Mouse (Mus musculus) MEL (cell line): ENCODE results near the gene Kcnab3. TPM values are rescaled to one million over a fixed set of nuclear protein-coding genes. Genes with fewer than 3 reads are reported as not detected.

Source experiments
- DNase-seq: peaks from one replicate; pipeline ENCODE4 v3.0.0; 2011; ENCODE audit warnings: low read depth, low spot score
- H3K27ac ChIP-seq: 2 replicates; pipeline ENCODE4 v1.5.1; 2012; ENCODE audit warnings: low read depth, mild to moderate bottlenecking, control low read depth, low read length, moderate library complexity; ENCODE audit not compliant: control insufficient read depth
- H3K27me3 ChIP-seq, 2 experiments: fragments of 150-350 bp in 1 of 2; sonication (generic) in 1 of 2; 2 replicates each; pipeline ENCODE4 v1.6.1; 2012; ENCODE audit warnings: low read length in 2 of 2, mild to moderate bottlenecking in 2 of 2, improper control_type of control experiment in 1 of 2, moderate library complexity in 1 of 2; ENCODE audit not compliant: insufficient read depth in 2 of 2, control insufficient read depth in 1 of 2
- H3K36me3 ChIP-seq, 2 experiments: 2 replicates each; pipeline ENCODE4 v1.6.1; 2012 to 2014; ENCODE audit warnings: low read length in 2 of 2, improper control_type of control experiment in 1 of 2, inconsistent platforms in 1 of 2, mild to moderate bottlenecking in 1 of 2; ENCODE audit not compliant: insufficient read depth in 2 of 2, control insufficient read depth in 1 of 2
- H3K4me1 ChIP-seq, 2 experiments: fragments of 150-350 bp in 1 of 2; sonication (generic) in 1 of 2; 2 replicates each; pipeline ENCODE4 v1.6.1; 2012; ENCODE audit warnings: low read length in 2 of 2, improper control_type of control experiment in 1 of 2, mild to moderate bottlenecking in 1 of 2; ENCODE audit not compliant: insufficient read depth in 2 of 2, control insufficient read depth in 1 of 2
- H3K4me3 ChIP-seq, 2 experiments: fragments of 150-350 bp in 1 of 2; sonication (generic) in 1 of 2; 2 replicates each; pipeline ENCODE4 v1.5.1; 2012; ENCODE audit warnings: low read depth in 2 of 2, low read length in 2 of 2, mild to moderate bottlenecking in 2 of 2, moderate library complexity in 2 of 2, control low read depth in 1 of 2, improper control_type of control experiment in 1 of 2; ENCODE audit not compliant: control insufficient read depth in 1 of 2, insufficient read depth in 1 of 2
- H3K79me2 ChIP-seq: 2 replicates; pipeline ENCODE4 v1.6.1; 2012; ENCODE audit warnings: mild to moderate bottlenecking, low read length, moderate library complexity; ENCODE audit not compliant: control insufficient read depth, poor library complexity, insufficient read depth
- H3K9ac ChIP-seq: 2 replicates; pipeline ENCODE4 v1.6.1; 2012; ENCODE audit warnings: low read depth, mild to moderate bottlenecking, control low read depth, low read length, moderate library complexity; ENCODE audit not compliant: control insufficient read depth, poor library complexity, severe bottlenecking
- H3K9me3 ChIP-seq: fragments of 150-350 bp; sonication (generic); replicated peaks from 2 replicates; pipeline ENCODE4 v1.6.1; 2012; ENCODE audit warnings: mild to moderate bottlenecking, low read length, improper control_type of control experiment, moderate library complexity; ENCODE audit not compliant: insufficient read depth
- CHD1 ChIP-seq: IDR thresholded peaks from 2 replicates; pipeline ENCODE4 v1.6.1; 2012; ENCODE audit warnings: low read depth, mild to moderate bottlenecking, inconsistent platforms, low read length, improper control_type of control experiment
- ETS1 ChIP-seq: IDR thresholded peaks from 2 replicates; pipeline ENCODE4 v1.6.1; 2012; ENCODE audit warnings: low read depth, mild to moderate bottlenecking, inconsistent platforms, low read length, improper control_type of control experiment, moderate library complexity
- GABPA ChIP-seq: IDR thresholded peaks from 2 replicates; pipeline ENCODE4 v1.6.1; 2012; ENCODE audit warnings: low read depth, mild to moderate bottlenecking, inconsistent platforms, low read length, improper control_type of control experiment, moderate library complexity
- HCFC1 ChIP-seq: IDR thresholded peaks from 2 replicates; pipeline ENCODE4 v1.6.1; 2012; ENCODE audit warnings: low read depth, mild to moderate bottlenecking, inconsistent platforms, low read length, improper control_type of control experiment, moderate library complexity
- MAFK ChIP-seq: IDR thresholded peaks from 2 replicates; pipeline ENCODE4 v1.6.1; 2011; ENCODE audit warnings: low read depth, mild to moderate bottlenecking, low read length, improper control_type of control experiment, borderline replicate concordance
- MXI1 ChIP-seq: IDR thresholded peaks from 2 replicates; pipeline ENCODE4 v1.6.1; 2011; ENCODE audit warnings: mild to moderate bottlenecking, low read depth, low read length, improper control_type of control experiment
- NRF1 ChIP-seq: IDR thresholded peaks from 2 replicates; pipeline ENCODE4 v1.6.1; 2014; ENCODE audit warnings: low read depth, mild to moderate bottlenecking, inconsistent platforms, low read length, improper control_type of control experiment, moderate library complexity; ENCODE audit not compliant: poor library complexity, insufficient read depth, severe bottlenecking
- POLR2A ChIP-seq, 2 experiments: IDR thresholded peaks; 2 replicates each; pipeline ENCODE4 v1.6.1; 2011 to 2012; ENCODE audit warnings: low read length in 2 of 2, mild to moderate bottlenecking in 2 of 2, control low read depth in 1 of 2, improper control_type of control experiment in 1 of 2, low read depth in 1 of 2, moderate library complexity in 1 of 2; ENCODE audit not compliant: control insufficient read depth in 1 of 2, insufficient read depth in 1 of 2, poor library complexity in 1 of 2
- POLR2AphosphoS2 ChIP-seq: IDR thresholded peaks from 2 replicates; pipeline ENCODE4 v1.6.1; 2011; ENCODE audit warnings: low read length, improper control_type of control experiment
- POLR2AphosphoS5 ChIP-seq: IDR thresholded peaks from 2 replicates; pipeline ENCODE4 v1.6.1; 2012; ENCODE audit warnings: low read depth, borderline replicate concordance, mild to moderate bottlenecking, inconsistent platforms, low read length, moderate library complexity, mixed read lengths
- SIN3A ChIP-seq: IDR thresholded peaks from 2 replicates; pipeline ENCODE4 v1.6.1; 2012; ENCODE audit warnings: low read length, improper control_type of control experiment, inconsistent platforms
- TBP ChIP-seq: IDR thresholded peaks from 2 replicates; pipeline ENCODE4 v1.8.0; 2011; ENCODE audit warnings: low read depth, low read length, improper control_type of control experiment
- TCF12 ChIP-seq: IDR thresholded peaks from 2 replicates; pipeline ENCODE4 v1.6.1; 2014; ENCODE audit warnings: low read depth, mild to moderate bottlenecking, inconsistent platforms, low read length, improper control_type of control experiment, moderate library complexity
- UBTF ChIP-seq: IDR thresholded peaks from 2 replicates; pipeline ENCODE4 v1.6.1; 2012; ENCODE audit warnings: low read depth, mild to moderate bottlenecking, inconsistent platforms, low read length, improper control_type of control experiment, moderate library complexity, borderline replicate concordance; ENCODE audit not compliant: insufficient read depth
- ZKSCAN1 ChIP-seq: IDR thresholded peaks from 2 replicates; pipeline ENCODE4 v1.6.1; 2012; ENCODE audit warnings: low read depth, mild to moderate bottlenecking, inconsistent platforms, low read length, improper control_type of control experiment, moderate library complexity
- ZNF384 ChIP-seq: IDR thresholded peaks from 2 replicates; pipeline ENCODE4 v1.6.1; 2012; ENCODE audit warnings: low read depth, mild to moderate bottlenecking, inconsistent platforms, low read length, improper control_type of control experiment
- polyA plus RNA-seq, 2 experiments: library from polyadenylated mRNA; stranded (reverse) in 1 of 2; unstranded in 1 of 2; fragments of >175 nt in 1 of 2; fragments of >200 nt in 1 of 2; gene quantifications; 2 replicates each; pipeline versions ENCODE4 v1.2.1 to v1.2.4; 2012; ENCODE audit warnings: low replicate concordance in 2 of 2, low read depth in 1 of 2; ENCODE audit not compliant: insufficient read length in 2 of 2, insufficient read depth in 1 of 2, missing spikeins in 1 of 2
- total RNA-seq: library from RNA; depleted of rRNA; stranded (reverse); fragments of 300-350 nt; gene quantifications from 2 replicates; pipeline ENCODE4 v1.2.3, GENCODE M21; 2012

Gene Kcnab3
- total and polyA plus RNA-seq, 3 experiments = 3.8 to 6.2 TPM; not detected in 1

DNA sequence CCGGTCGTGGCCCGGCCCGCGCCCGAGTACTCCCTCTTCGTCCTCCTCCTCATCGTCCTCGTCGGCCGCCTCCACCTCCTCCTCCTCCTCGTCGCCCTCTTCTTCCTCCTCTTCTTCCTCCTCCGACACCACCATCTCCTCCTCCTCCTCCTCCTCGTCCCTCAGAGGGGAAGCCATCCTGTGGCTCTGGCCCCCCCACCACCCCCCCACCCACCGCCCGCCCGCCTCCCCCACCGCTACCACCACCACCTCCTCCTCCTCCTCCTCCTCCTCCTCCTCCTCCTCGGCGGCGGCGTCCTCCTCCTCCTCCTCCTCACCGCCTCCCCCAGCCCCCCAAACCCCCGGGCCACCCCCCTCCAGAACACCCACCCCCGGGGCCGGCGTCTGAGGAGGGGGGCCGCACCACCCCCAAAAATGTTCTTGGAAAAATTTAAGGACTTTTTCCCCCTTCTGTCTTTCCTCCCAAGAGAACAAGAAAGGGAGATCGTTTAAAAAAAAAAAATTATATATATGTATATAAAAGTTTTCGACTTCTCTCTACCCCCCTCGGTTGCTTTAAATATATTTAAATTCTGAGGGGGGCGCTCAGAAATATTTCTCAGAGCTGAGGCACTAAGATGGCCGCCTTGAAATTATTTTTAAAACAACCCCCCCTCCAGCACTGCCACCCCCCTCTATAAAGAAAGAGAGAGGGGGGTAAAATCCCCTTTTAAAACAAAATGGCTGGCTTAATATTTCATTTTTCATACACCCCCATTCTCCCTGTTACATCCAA, 43.3 kb downstream of the Kcnab3 start, which contains the start of gene Chd3 (continued):
- TF ChIP-seq POLR2AphosphoS2 (no peak), TCF12 (no peak), TBP (0 out of 2 replicates have a peak, but pooled peaks have one; percentile 20)

DNA sequence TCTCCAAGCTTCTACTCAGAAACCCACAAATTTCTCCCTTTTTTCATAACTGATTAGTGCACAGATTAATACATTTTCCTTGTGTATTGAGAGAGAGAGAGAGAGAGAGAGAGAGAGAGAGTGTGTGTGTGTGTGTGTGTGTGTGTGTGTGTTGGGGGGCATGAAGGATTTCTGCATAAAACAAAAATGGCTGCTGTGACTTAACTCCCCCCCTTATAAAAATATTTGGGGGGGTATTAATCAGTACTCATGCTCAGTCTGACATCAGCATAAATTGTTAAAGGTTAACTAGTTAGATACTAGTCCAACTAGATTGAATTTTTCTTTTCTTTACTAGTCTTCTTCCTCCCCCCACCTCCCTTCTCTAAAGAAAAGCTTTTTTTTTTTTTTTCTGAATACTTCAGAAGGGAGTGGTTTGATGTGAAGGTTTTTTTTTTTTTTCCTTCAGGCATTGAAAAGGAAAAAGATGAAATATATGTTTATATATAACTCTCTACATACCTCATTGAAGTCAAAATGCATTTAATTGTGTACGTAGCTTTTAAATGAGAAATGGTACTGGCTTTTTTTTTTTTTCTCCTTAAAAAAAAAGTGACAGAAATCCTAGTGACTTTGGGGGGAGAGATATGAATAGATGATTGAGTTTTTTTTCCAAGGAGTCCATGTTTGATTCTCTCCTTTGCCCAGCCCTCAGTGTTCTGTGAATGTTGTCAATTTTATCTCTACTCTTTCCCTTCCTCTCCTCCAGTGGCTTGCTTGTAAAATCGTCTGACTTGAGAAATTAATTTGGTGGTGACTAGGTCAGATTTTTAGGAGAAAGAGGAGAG, 44.1 kb downstream of the Kcnab3 start:
- Histone ChIP-seq H3K27ac (peak overlapping the region; percentile 67), H3K79me2 (peaks cover 16% of the 10 kb centered on the region), H3K4me1 (peaks cover 13 to 40% of the 10 kb centered on the region in 2 experiments), H3K4me3 (peak overlapping the region; percentile 23 to 63)
- DNase-seq = peak; percentile 55
- TF ChIP-seq ZKSCAN1 (no peak; the same call in 1 of the 2 replicates), GABPA (no peak), POLR2A (IDR thresholded peaks at IDR 0.05; ENCODE audit: control insufficient read depth in 1 of 2, insufficient read depth in 1 of 2, low read depth in 1 of 2, low read length in 2 of 2, poor library complexity in 1 of 2) (no peak), SIN3A (peak; percentile 35; the same call in 1 of the 2 replicates), ETS1 (0 out of 2 replicates have a peak, but pooled peaks have one; percentile 41), UBTF (no peak), ZNF384 (peak; percentile 97), NRF1 (no peak), MAFK (no peak), HCFC1 (peak; percentile 23; the same call in 1 of the 2 replicates), MXI1 (0 out of 2 replicates have a peak, but pooled peaks have one; percentile 8), CHD1 (peak; percentile 65; the same call in 1 of the 2 replicates), POLR2AphosphoS5 (no peak)
- TF ChIP-seq, all 39 proteins: peak for 6
- Histone ChIP-seq H3K9me3 (no peaks in the 10 kb centered on the region), H3K9ac (peak overlapping the region; percentile 50), H3K27me3 (no peaks in the 10 kb centered on the region), H3K36me3 (peaks cover 0 to 26% of the 10 kb centered on the region in 2 experiments; a peak in 2 of 4 replicates)
